Mouse (Mus musculus): ENCODE data around the gene Kdm1a.

The Kdm1a gene

DNA sequence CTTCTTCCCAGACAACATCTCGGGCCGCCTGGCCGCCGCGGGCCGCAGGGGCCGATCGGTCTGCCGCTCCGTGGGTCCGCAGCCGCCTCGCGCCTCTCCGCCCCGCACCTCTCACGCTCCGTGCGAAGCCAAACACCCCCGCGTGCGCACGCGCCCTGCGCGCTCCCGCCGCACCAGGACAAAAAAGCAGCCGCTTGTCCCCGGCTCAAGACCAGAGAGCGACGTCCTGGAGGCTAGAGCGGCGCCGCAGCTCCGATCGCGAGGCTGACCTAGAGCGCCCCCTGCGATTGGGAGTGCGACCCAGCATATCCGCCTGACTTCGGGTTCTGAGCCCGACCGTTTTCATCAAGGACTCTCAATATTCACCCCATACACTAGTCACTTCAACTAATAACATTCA is at the start of gene Kdm1a:
Gene Kdm1a, minus strand, starts transcription at position 156 of the 400 bp plus-strand sequence.
- in situ Hi-C loops (cut with MboI; ENCODE audit: low pct_unique_long_range_greater_than_20kb in 1 of 2, low sequenced_read_pairs in 2 of 2, unreplicated experiment in 1 of 2), result loop anchor here in 1 of 2 experiments (25.0 kb wide), 1 partner anchor 365 kb away; the partner anchor contains the start of gene Tcea3

DNA sequence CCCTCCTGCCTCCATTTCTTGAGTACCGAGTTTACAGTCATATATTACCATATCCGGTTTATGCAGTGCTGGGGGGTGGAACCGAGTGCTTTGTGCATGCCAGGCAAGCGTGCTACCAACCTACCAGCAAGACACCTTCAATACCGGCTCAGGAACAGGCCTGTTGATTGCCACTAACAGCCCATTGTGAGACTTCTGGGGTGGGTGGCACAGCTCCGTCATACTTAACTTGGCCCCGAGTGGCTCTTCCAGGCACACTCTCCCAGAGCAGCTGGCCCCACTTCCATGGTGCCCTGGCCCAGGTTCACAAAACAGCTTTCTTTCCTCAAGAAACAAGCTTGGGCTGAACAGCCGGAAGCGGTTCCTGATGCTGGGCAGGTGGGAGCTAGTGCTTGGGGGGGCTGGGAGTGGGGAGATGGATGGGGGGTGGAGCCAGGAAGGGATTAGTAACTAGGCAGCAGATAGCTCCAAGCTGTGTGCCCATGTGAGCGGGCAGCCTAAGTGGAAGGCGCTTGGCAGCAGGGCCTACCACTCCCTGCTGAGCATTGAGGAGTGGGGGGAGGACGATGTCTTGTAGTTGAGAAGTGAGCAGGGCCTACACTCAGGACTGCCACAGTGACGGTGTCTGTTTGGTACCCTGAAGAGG is 49.5 kb upstream of the Kdm1a start:
- in situ Hi-C loops (cut with MboI; ENCODE audit: low pct_unique_long_range_greater_than_20kb in 1 of 2, low sequenced_read_pairs in 2 of 2, unreplicated experiment in 1 of 2), result loop anchor here in 1 of 2 experiments (10.0 to 25.0 kb wide), 2 partner anchors 113 to 410 kb away; no protein-coding TSS in a partner anchor

DNA sequence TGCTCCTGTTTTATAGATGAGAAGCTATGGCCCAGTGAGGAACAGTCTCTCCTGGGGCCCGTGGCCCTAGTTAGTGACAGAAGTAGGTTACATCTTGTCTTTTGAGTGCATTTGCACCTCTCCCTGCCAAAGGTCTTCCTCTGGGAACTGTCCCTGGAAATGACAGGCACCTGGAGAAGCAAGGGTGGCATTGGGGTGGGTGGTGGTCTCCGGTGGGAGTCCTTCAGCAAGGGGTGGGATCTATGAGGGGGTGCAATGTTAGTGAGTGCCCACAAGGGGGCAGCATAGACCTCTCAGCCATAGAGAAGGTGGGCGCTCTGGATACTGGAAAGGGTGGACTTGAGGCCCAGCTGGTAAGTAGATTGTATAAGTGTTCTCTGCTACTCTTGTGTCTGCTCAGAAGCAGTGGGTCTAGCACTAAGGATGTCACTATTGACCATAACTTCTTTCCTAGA is 48.9 kb upstream of the Kdm1a start:
- in situ Hi-C loops (cut with MboI; ENCODE audit: low pct_unique_long_range_greater_than_20kb in 1 of 2, low sequenced_read_pairs in 2 of 2, unreplicated experiment in 1 of 2), result loop anchor here in 1 of 2 experiments (10.0 to 25.0 kb wide), 2 partner anchors 113 to 411 kb away; no protein-coding TSS in a partner anchor

DNA sequence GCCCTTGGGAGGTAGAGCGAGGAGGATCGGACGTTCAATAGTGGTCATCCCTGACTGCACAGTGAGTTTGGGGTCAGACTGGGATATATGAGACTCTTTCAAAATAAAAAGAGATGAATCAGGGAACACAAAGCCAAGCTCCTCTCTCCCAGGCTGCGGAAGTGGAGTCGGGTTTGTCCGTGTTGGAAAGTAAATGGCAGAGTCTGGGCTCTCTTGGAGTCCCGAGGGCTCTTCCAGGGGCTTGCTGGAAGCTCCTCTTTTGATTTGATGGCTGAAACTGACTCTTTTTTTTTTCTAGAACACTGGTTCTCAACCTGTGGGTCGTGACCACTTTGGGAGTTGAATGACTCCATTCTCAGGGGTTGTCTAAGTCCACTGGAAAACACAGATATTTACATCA is 47.7 kb upstream of the Kdm1a start:
- in situ Hi-C loops (cut with MboI; ENCODE audit: low pct_unique_long_range_greater_than_20kb in 1 of 2, low sequenced_read_pairs in 2 of 2, unreplicated experiment in 1 of 2), result loop anchor here in 1 of 2 experiments (10.0 to 25.0 kb wide), 2 partner anchors 115 to 412 kb away; no protein-coding TSS in a partner anchor

DNA sequence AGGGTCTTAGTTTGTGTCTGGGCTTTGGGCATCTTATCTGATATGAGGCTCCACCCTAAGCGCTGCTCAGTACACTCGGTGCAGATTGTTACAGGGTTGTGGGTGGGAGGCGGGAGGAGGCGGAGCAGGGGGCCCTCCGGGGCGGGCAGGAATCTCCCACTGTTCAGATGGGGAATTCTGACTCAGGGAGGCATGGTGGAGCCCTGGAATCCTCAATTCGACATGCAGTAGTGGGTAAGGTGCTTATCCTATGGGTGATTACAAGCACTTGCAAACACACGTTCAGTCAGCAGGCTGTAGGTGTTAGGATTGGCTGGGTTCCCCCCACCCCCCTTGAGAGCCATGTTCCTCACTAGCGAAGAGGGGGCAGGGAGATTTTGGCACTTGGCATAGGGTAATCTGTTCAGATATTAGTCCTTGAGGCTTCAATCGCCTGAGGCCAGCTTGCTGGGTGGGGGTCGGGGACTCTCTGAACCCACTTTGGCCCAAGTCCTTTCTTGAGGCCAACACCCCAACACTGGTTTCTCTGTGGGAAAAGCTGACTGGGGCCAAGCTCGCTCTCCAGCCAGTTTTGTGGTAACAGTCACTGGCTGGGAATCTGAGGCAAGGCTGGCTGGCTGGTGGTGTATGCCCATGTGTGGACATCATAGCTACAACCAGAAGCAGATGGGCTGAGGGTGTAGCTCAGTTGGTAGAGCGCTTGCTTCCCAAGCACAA is 47.1 kb upstream of the Kdm1a start:
- in situ Hi-C loops (cut with MboI; ENCODE audit: low pct_unique_long_range_greater_than_20kb in 1 of 2, low sequenced_read_pairs in 2 of 2, unreplicated experiment in 1 of 2), result loop anchor here in 1 of 2 experiments (10.0 to 25.0 kb wide), 2 partner anchors 115 to 413 kb away; no protein-coding TSS in a partner anchor

DNA sequence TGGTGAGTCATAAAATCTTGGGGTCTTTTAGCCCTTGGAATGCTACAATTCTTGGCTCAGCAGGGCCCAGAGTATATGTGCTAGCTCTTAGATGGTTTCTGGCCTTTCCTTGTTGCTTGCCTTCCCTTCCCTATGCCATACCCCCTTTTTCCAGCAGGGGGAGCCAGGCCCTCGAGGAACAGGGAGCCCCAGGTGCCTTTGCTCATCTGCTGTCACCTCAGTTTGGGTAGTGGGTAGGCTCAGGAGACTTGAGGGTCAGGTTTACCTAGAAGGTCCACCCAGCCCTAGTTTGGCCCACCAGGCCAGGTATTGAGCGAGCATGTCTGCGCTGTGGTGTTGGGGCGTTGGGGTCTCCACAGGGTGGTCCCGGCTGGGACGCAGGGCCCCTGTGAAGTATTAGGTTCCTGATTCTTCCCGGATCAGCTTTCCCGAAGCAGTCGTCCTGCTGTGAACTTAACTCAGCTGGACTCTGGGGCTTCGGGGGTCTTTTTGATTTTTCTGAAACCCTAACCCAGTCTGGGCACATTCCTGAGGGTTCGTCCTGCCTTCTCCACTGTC is 46.5 kb upstream of the Kdm1a start:
- in situ Hi-C loops (cut with MboI; ENCODE audit: low pct_unique_long_range_greater_than_20kb in 1 of 2, low sequenced_read_pairs in 2 of 2, unreplicated experiment in 1 of 2), result no loop called here

DNA sequence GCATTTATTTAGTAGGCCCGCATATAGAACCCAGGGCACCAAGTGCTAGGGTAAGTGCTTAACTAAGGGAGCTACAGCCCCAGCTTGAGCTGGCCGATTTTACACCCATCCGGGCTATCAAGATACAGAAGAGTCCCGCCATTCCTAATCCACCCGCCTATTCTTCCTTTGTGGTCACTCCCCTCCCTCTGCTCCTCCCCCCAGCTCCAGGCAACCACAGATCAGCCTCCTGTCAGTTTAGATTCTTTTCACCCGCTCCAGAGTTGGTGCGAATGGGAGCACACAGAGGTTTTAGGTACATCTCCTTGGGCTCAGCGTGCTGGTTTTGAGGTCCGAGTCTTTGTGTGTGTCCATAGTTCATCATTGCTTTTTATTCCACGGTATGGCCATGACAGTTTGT is 36.4 kb upstream of the Kdm1a start:
- in situ Hi-C loops (cut with MboI; ENCODE audit: low pct_unique_long_range_greater_than_20kb in 1 of 2, low sequenced_read_pairs in 2 of 2, unreplicated experiment in 1 of 2), result no loop called here

DNA sequence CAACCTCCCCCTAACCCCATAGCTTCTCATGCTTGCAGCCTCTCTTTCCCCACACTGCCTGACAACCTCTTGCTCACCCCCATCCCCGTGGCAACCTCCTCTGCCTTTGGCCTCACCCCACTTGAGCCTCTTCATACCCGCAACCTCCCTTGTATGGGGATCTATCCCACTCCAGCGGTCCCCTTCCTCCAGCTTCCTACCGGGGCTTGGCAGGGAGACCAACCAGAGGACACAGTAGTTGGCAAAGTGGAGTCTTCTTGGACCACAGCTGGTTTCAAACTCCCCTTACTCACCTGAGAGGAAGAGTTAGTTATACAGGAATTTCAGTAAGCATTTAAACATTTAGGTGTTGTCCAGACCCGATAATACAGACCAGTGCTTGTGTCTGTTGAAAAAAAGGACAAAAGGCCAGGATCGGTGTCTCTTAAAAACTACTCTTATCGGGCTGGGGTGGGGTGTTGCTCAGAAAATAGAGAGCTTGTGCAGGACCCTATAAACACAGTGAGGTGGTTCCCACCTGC is 35.8 kb upstream of the Kdm1a start:
- in situ Hi-C loops (cut with MboI; ENCODE audit: low pct_unique_long_range_greater_than_20kb in 1 of 2, low sequenced_read_pairs in 2 of 2, unreplicated experiment in 1 of 2), result no loop called here

DNA sequence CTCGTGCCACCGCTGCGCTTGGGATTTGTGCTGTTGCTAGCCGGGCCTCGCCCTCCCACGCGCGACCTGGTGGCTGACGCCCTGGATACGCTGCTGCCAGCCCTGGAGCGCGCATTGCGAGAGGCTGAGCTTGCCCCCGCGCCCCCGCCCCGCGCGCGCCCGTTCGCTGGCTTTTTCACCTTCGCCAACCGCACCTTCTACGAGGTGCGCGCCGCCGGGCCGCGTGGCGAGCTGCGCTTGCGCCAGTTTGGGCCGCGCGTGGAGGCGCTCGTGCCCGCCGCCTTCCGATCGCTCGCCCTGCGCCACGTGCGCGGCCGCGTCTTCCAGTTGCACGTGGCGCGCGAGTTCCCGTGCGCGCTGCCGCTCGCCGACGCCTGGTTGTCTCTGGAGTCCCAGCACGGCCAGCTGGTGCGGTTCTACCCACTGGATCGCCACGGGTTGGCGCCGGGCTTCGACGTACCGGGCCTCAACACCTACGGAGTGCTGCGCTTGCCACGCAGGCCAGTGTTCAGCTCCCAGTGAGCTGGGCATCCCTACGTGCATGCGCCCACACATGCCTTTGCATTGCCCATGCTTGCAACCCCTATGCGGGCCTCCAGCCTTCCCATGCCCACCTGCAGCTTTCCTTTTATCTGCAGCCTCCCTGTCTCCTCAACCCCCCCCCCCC is 35.2 kb upstream of the Kdm1a start:
- in situ Hi-C loops (cut with MboI; ENCODE audit: low pct_unique_long_range_greater_than_20kb in 1 of 2, low sequenced_read_pairs in 2 of 2, unreplicated experiment in 1 of 2), result no loop called here

DNA sequence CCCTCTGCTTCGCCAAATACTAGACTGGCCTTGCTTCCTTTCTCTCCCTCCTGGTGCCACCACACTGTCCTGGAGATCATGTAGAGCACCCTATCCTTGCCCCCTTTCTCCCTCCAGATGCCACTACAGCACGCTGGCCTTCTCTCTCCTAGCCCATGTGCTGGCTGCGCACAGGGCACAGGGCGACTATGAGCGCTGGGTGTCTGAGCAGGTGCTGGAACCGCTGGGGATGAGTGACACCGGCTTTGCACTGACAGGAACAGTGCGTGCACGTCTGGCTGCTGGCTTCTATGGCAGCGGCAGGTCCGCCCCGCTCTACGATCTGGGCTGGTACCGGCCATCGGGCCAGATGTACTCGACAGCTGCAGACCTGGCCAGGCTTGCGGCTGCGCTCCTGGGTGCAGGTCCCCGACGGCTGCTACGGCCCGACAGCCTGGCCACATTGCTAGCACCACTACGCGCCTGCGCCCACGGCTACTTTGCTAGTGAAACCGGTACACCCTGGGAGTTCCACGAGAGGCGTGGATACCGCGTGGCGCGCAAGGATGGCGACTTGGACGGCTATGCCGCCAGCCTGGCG is 34.5 kb upstream of the Kdm1a start:
- in situ Hi-C loops (cut with MboI; ENCODE audit: low pct_unique_long_range_greater_than_20kb in 1 of 2, low sequenced_read_pairs in 2 of 2, unreplicated experiment in 1 of 2), result no loop called here

DNA sequence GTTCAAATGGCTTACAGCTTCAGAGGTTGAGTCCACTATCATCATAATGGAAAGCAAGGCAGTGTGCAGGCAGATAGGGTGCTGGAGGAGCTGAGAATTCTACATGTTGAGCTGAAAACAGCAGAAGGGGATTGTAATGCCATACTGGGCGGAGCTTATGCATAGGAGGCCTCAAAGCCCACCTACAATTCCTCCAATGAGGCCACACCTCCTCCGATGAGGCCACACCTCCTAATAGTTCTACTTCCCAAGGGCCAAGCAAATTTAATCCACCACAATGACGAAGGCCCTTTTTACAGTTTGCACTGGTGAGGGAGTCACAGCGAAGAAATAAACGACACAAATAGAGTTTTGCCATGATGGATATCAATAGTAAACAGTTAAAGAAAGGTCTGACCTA is 34.0 kb upstream of the Kdm1a start:
- in situ Hi-C loops (cut with MboI; ENCODE audit: low pct_unique_long_range_greater_than_20kb in 1 of 2, low sequenced_read_pairs in 2 of 2, unreplicated experiment in 1 of 2), result no loop called here

DNA sequence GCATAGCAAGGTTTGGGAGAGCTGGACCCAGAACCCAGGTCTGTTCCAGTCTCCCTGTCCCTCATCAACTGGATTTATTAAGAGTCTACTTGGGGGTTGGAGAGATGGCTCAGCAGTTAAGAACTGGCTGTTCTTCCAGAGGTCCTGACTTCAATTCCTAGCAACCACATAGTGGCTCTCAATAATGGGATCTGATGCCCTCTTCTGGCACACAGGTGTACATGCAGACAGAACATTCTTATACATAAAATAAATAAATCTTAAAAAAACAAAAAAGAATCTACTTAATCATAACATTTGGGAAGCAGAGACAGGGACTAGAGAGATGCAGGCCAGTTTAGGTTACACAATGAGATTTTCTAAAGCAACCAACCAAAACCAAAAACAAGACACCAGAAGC is 33.5 kb upstream of the Kdm1a start:
- in situ Hi-C loops (cut with MboI; ENCODE audit: low pct_unique_long_range_greater_than_20kb in 1 of 2, low sequenced_read_pairs in 2 of 2, unreplicated experiment in 1 of 2), result no loop called here

DNA sequence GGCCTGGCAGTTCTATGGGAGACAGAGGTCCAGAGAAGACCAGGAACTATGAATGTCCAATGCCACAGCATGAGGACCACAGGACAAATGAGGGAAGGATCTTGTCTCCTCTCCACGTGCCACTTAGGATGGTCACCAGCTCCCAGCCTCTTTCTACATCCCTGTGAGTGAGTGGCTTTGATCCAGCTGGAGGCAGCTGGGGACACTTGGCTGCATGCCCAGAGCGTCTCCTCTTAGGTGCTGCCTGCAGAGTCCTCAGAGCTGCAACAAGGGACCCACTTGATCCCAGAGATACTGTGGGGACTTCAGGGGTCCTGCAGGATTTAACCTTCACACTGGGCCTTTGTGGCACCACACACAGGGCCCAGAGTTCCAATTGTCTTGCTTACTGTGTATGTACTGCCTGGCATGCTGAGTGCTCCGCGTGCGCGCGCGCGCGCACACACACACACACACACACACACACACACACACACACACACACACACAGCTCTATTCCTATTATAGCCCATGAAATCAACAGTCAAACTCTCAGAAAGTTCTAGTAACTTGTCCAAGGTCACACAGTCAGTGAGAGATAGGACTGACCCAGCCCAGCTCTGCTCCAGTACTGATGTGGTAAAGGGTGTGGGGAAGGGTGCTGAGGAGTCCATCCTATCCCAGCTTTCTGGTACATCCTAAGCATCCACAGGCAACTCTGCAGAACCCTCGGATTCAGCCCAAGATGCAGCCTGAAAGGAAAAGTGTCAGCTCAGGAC is 28.9 kb upstream of the Kdm1a start:
- in situ Hi-C loops (cut with MboI; ENCODE audit: low pct_unique_long_range_greater_than_20kb in 1 of 2, low sequenced_read_pairs in 2 of 2, unreplicated experiment in 1 of 2), result no loop called here

DNA sequence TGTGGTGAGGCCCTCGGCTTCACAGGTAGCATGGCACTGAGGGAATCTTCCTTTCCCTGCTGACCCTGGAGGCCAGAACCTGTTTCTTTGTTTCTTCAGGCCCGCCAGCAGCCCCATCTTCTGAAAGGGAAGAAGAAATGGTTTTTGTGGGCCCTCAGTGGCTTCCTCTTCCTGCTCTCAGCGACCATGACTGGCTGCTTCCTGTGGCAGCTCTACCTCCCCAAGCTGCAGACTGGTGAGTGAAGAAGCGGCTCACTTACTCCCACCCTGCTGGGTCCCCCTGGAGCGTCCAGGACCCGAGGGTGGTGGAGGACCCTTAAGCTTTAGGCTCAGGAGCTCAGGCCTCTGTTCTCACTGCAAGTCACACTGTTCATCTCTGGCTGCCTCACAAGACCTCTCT is 24.1 kb upstream of the Kdm1a start:
- in situ Hi-C loops (cut with MboI; ENCODE audit: low pct_unique_long_range_greater_than_20kb in 1 of 2, low sequenced_read_pairs in 2 of 2, unreplicated experiment in 1 of 2), result loop anchor here in 1 of 2 experiments (10.0 kb wide), 1 partner anchor 242 kb away; no protein-coding TSS in a partner anchor

DNA sequence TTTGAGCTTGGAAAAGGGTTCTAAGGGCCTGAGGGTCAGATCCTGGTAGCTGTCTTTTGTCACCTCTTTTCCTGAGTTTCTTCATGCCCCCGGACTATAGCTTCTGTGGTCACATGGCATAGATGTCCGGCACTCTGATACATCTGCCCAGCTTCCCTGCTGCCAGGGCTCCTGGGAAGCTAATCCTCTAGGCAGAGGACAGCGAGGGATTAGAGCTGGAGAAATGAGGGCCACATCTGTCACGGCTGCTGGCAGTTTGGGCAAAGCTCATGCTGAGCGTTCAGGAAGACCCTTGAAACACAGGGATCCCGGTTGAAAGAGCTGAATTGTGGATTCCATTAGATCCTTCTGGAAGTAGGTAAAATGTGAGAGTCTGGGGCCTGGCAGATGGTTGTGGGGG is 19.9 kb upstream of the Kdm1a start, which contains the start of gene Lactbl1:
Gene Lactbl1, plus strand, starts transcription at position 234 of the 400 bp plus-strand sequence.
- in situ Hi-C loops (cut with MboI; ENCODE audit: low pct_unique_long_range_greater_than_20kb in 1 of 2, low sequenced_read_pairs in 2 of 2, unreplicated experiment in 1 of 2), result loop anchor here (10.0 to 25.0 kb wide), 2 partner anchors 238 to 385 kb away; partner anchors contain the start of gene Tcea3 (in 1 of the 2)

DNA sequence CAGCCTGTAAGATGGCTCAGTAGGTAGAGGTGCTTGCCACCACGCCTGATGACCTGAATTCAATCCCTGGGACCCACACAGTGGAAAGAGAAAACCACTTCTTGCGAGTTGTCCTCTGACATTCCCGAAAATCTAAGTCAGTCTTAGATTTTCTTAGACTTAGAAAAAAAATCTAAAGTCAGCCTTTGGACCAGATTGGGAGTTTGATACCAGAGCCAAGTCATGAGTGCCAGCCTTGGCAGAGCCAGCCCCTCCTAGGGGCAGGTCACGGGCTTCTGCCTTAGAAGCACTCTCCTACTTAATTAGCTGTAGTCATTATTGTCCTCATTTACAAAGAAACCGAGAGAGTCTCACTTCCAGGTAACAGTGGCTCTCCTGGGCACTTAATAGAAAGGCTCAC is 19.4 kb upstream of the Kdm1a start:
- in situ Hi-C loops (cut with MboI; ENCODE audit: low pct_unique_long_range_greater_than_20kb in 1 of 2, low sequenced_read_pairs in 2 of 2, unreplicated experiment in 1 of 2), result loop anchor here (10.0 to 25.0 kb wide), 2 partner anchors 237 to 385 kb away; partner anchors contain the start of gene Tcea3 (in 1 of the 2)

DNA sequence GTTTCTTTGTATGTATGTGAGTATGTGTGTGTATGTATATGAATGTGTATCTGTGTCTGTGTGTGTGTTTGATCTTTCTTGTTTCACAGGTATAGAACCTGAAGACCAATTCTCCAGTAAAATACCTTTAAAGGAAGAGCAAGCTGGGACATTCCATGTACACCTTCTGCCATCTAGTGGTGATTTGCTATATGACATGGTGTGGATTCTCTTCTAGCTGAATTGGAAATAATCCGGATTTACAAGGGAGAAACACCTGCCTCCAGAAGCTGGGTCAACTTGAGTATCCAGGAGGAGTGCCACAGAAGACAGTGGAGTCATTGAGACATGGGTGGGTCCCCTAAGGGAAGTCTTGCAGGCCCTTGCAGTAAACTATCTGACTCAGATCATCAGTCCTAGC is 18.8 kb upstream of the Kdm1a start:
- in situ Hi-C loops (cut with MboI; ENCODE audit: low pct_unique_long_range_greater_than_20kb in 1 of 2, low sequenced_read_pairs in 2 of 2, unreplicated experiment in 1 of 2), result loop anchor here (10.0 to 25.0 kb wide), 2 partner anchors 237 to 384 kb away; partner anchors contain the start of gene Tcea3 (in 1 of the 2)

Measured in mouse embryonic stem cell (cell line).